Mouse (Mus musculus) cerebral cortex, adult 2 months (tissue): ENCODE results near the gene Ung.

ENCODE experiments used
- whole genome bisulfite sequencing: fragments of 180-500 bp; shearing (Covaris S2); methylation state at CpG from one replicate; pipeline ENCODE4 v1.1.7; 2018; 5-methylcytosine and 5-hydroxymethylcytosine counted together

The Ung gene

DNA sequence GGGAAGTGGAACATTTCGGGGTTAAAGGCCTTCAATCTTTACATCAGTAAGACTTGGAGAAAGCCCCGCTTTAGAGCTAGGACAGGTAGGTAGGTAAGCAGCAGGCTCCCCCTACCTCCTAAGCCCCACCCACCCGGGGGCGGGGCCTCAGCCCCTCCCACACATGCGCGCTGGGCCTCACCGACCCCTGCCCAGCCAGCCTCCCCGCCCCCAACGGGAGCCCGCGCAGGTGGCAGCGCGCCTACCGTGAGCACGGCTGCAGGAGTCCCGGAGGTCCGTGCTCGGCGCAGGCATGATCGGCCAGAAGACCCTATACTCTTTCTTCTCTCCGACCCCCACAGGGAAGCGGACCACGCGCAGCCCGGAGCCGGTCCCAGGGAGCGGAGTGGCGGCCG lies at the start of gene Ung:
Ung (plus strand) TSS at position 176 of the 395 bp plus-strand sequence.
- 1% methylated on average over 29 of the region's 29 CpGs for WGBS

DNA sequence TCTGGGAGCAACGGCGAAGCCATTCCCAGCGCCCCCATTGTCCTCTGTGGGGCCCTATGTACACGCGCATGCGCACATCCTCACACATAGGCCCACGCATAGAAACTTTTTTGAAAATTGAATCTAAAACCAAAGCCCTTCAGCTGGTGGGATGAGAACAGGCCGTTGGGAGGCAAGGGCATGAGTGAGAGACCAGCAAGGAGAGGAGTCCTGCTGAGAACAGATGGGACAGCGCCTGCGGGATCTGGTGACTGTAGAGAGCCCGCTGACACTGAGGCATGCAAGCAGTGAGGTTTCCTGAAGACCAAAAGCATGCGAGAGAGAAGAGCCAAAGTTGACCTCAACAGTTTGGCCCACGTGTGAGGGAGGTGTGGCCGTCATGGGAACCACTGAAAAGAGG lies 44.7 kb upstream of the Ung start:
- 77% methylated on average over 14 of the region's 14 CpGs for WGBS

DNA sequence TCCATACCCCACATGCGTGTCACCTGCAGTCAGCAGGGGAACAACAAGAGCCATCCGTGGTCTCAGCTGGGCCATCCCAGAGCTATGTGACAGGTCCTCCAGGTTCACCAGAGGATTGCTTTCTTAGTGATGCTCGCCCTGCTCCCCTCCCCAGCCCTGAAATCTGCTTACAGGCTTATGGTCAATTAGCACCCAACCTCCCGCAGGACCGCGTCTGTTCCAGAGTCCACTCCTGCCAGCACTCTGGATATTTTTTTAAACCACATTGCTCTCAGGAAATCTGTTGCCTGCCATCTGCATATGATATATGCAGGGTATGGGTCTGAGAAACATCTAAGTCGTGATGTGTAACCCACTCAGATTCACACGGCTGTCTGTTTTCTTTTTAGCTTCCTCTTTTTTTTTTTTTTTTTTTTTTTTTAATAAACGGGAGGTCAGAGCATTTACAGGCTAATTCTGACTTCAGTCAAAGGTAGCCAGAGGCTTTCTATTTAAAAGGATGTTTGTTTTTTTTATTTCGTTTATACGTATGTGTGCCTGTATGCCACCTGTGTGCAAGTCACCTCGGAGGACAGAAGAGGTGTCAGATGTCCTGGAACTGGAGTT lies 42.2 kb upstream of the Ung start:
- 41% methylated on average over 12 of the region's 12 CpGs for WGBS

DNA sequence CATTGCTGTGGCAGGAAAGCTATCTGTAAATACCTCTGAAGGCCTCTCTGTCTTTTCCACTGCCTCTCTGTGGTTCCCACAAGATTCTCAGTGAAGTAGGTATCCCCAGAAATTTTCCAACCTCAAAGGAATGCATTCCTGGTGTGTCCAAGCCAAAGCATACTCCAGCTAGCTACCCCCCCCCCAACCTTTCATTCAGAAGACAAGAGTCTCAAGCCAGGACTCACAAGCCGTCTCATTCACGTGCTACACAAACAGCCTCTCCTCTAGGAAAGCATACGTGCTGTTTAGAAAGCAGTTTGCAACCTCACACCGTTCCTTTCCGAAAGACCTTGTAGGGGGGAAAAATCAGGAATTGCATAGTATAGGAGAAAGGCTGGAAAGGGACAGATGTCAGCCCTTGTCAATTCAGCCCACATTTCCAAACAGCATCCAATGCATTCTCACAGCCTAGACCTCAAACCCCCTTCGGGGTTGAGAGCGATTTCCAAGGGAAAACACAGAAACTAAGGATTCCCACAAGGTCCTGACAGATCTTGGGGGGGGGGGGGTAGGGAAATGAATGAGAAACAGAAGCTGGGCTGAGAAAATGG lies 39.7 kb upstream of the Ung start:
- WGBS, result 7% methylated on average over 7 of the region's 7 CpGs

DNA sequence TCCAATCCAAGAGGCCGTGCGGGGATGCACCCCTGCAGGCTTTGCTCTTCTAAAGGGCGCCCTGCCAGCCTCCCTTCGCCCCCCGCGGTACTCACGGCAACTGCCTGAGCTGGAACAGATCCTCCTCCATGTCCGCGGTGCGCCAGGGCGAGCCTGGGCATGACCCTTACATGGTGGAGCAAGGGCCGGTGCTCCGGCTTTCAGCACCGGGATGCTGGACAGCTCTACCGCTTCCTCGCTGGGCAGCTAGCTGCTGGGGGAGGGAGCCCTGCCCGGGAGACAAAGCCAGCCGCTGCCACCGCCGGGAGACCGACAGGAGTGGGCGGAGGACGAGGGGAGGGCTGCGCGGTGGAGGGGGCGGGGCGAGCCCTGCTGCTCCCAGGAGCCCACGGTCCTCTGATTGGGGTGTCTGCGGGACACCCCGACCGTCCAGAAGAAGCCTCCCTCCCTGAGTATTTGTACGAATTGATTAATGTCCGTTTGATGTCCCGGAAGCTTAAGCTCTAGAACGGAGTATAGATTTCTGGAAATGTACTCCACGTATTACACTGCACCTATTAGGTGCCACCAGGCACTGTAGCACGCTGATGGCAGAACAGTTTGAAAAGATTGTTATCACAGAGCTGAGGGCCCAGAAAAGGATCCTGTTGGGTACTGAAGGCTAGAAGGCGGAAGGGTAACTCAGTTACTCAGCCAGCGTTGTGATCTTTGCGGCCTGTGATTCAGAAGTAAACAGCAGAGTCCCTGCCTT lies 39.0 kb upstream of the Ung start, which contains the start of gene Svop:
Svop (minus strand) TSS at position 514 of the 751 bp plus-strand sequence.
- WGBS, result 3% methylated on average over 40 of the region's 40 CpGs

DNA sequence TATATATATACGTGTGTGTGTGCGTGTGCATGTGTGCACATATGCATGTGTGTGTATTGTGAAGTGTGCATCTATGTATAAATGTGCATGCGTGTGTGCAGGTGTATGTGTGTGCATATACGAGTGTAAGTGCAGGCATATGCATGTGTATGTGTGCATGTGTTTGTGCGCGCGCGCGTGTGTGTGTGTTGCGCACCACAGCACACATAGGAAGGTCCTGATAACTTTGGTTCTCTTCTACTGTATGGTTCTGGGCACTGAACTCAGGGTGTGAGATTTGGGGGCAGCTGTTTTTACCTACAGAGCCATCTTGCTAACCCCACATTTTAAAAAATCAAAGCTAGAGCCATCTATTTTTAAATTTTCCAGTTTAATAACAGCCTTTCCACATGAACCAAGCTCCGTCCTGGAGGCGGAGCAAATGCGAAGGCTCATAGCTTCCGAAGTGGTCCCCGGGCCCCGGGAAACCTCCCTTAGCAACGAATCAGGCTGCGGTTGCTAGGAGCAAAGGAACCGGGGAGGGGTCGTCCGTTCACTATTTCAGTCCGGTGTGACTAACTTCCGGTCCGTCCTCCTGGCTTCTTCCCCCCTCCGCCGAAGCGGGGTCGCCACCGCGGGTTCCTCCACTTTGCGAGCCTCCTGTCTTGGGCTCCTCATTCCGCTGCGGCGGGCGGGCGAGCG lies 30.3 kb upstream of the Ung start:
- 6% methylated on average over 37 of the region's 37 CpGs for WGBS

DNA sequence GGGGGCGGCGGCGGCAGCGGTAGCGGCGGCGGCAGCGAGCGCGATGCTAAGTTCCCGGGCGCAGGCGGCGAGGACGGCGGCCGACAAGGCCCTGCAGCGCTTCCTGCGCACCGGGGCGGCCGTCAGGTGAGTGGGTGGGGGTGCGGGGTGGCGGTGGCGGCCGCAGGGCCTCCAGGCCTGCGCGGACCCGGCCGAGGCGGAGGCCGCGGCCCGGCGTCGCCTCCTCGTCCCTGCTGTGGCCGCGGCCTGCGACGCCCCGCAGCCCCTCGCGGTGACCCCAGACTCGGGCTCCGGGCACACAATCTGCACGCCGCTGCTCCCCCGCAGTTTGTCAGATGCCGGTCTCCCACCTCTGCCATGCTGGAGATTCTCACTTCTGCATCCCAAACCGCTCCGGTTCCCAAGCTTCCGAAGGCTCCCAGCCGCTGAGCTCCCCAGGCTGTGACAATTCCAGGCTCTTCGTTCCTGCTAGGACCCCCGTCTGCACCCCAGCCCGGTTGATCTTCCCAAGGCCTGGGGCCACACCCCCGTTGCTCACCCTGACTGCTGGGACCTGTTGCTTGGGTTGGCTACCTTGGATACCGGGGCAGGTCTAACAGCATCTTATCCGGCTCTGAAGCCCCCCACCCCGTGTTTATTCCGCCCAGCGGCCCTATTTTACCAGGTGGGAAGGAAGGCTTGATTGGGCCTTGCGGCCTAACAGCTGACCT lies 29.6 kb upstream of the Ung start:
- 3% methylated on average over 59 of the region's 64 CpGs for WGBS

DNA sequence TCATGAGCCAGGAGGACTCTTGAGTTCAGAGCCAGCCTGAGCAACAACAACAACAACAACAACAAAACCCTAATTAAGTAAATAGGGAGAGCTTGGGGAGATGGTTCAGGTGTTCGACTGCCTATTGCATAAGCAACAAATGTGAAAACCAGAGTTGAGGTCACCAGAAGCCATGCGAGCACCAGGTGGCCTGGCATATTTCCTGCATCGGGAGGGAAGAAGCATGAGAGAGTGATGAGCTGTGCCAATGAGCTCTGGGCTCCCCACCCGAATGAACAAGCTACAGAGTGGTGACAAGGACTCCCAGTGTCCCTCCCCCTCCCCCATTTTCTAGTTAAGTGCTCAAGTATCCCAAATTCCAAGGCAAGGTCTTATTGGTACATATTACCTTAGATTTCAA lies 28.3 kb upstream of the Ung start:
- 62% methylated on average over 4 of the region's 4 CpGs for WGBS

DNA sequence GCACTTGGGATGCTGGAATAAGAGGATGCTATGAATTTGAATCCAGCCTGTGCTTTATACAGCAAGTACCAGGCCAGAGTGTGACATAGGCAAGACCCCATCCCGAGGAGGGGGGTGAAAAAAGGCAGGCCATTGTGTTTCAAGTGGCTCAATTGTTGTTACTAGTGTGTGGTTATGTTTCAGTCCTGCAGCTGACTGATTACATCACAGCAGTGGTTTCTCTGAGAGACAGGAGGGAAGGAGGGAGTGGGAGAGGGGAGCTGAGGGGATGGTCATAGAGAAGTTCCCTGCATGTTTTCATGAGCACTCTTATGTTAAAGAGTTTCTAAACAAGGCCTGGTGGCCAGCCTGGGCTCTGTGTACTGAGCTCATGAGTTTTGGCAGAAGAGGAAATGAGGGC lies 27.4 kb upstream of the Ung start:
- WGBS, result 67% methylated on average over 1 of the region's 1 CpGs

DNA sequence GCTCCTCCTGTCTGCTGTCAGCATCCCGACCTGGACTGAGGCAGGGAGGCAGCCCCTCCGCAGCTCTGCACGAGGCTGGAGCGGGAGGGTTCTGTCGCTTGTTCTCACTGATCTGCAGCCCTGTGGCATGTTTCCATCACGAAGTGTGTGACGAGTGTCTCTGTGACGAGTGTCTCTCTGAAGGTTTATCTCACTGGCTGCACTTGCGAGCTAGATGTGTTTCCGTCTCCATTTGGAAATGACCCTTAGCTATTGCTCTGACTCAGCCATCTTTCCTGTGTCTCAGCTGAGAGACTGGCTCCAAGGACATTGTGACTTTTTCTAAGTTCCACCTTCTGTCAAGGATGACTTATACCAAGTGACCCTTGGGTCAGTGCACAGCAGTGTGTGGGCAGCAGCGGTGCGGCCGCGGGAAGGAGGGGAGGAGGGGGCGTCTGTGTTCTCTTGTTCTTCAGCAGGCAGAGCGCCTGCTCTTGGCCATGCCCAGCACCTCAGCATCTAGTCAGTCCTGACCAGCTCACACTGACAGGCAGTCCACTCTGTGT lies 23.7 kb upstream of the Ung start:
- 89% methylated on average over 16 of the region's 16 CpGs for WGBS

DNA sequence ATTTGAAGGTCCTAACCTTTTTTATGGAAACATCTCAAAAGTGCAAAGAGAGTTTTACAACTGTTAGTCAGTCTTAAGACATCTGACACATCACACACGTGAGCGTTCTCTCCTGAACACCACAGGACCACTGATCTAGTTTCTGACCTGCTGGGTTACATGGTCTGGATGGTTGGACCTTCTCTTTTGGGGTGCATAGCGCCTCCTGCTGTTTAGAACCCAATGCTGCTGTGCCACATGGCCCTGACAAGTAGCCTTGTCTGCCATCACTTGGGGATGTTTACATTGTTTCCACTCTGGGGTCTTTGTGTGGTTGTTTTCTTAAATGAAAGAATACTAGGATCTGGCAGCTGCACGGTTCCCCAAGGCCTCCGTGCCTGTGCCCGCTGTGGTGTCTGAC lies 16.9 kb upstream of the Ung start:
- 80% methylated on average over 6 of the region's 6 CpGs for WGBS

DNA sequence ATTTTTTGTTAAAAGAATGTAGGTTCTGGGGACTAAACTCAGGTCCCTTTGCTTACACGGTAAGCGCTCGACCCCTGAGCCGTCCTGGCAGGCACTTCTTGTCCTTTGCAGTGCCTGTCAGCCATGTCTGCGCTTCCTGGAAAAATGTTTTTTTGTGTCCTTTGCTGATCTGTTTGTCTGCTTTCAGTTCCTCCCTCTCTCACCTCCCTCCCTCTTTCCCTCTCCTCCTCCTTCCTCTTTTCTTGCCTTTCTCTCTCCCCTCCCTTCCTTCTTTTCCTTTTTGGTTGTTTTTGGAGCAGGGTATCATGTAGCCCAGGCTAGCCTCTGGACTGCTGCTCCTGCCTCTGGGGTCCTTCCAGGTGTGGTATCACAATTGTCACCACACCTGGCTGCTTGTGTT lies 15.2 kb upstream of the Ung start:
- 86% methylated on average over 5 of the region's 5 CpGs for WGBS

DNA sequence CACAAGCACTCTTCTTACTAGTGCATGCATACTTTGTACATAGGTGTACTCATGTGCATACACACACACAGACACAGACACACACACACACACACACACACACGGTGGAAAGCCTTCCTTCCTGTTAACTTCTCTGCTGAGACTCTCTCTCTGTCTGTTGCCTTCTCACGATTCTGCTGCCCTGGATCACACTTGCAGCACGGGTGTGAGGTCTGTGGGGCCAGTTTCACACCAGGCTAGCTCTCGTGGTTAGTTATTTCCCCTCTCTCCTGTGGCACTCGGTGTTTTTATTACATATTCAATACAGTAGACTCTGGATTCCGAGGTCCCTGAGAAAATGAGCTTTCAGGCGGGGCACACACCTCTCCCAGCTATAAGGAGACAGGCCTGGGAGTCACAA lies 13.6 kb upstream of the Ung start:
- 76% methylated on average over 7 of the region's 7 CpGs for whole genome bisulfite sequencing

DNA sequence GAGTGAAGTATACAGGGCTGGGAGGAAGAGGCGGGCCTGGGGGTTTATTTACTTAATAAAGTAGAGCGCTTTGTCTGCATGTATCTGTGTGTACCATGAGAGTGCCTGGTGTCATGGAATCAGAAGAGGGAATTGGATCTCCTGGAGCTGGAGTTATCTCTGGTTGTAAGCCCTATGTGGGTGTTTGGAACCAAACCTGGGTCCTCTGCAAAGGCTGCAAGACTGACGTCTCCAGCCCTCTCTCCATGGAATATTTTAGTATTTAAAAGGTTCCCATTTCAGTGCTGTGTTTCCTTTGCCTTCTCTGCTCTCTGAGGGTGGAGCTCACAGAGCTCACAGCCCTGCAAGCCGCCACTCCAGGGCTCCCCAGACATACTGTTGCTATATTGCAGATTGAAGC lies 10.4 kb upstream of the Ung start:
- WGBS, result 69% methylated on average over 4 of the region's 4 CpGs

DNA sequence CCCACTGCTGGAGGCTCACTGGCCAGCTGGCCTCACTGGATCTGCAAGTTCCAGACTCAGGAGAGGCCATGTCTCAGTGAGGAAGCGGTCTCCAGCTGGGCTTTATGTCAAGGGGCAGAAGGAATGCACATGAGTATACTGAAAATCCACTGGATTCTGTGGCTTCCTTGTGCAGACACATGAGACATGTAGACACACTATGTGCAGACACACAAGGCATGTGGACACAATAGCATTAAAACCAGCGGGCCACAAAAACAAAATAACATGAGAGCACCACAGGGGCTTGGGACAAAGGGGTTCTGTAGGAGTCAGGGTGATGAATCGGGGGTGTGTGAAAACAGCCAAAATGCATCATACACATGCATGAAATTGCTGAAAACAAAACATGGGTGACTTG lies 4.2 kb upstream of the Ung start:
- WGBS, result 94% methylated on average over 3 of the region's 3 CpGs

DNA sequence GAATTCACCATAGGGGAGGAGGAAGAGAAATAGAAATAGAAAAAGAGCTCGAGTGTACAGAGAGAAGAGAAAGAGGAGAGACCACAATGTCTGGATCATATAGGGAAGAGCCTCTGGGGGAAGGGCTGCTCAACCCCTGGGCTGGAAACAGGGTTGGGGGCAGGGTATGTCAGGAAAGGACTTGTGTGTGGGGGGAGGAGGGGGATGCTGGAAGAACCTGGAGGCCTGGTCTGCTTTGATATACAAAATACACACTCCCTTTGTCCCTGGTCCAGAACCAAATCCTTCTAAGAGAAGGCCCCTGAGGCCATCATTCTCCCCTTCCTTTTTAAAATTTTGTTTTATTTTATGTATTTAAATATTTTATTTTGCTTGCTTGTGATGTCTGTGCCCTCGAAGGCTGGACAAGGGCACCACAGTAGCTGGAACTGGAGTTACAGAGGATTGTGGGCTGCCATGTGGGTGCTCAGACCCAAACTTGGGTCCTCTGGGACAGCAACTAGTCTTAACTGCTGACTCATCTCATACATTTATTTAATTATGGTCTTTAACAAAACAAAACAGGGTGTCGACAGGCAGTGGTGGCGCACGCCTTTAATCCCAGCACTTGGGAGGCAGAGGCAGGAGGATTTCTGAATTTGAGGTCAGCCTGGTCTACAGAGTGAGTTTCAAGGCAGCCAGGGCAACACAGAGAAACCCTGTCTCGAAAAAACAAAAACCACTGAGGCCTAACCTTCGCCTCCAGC lies 3.5 kb upstream of the Ung start:
- 84% methylated on average over 7 of the region's 7 CpGs for WGBS

DNA sequence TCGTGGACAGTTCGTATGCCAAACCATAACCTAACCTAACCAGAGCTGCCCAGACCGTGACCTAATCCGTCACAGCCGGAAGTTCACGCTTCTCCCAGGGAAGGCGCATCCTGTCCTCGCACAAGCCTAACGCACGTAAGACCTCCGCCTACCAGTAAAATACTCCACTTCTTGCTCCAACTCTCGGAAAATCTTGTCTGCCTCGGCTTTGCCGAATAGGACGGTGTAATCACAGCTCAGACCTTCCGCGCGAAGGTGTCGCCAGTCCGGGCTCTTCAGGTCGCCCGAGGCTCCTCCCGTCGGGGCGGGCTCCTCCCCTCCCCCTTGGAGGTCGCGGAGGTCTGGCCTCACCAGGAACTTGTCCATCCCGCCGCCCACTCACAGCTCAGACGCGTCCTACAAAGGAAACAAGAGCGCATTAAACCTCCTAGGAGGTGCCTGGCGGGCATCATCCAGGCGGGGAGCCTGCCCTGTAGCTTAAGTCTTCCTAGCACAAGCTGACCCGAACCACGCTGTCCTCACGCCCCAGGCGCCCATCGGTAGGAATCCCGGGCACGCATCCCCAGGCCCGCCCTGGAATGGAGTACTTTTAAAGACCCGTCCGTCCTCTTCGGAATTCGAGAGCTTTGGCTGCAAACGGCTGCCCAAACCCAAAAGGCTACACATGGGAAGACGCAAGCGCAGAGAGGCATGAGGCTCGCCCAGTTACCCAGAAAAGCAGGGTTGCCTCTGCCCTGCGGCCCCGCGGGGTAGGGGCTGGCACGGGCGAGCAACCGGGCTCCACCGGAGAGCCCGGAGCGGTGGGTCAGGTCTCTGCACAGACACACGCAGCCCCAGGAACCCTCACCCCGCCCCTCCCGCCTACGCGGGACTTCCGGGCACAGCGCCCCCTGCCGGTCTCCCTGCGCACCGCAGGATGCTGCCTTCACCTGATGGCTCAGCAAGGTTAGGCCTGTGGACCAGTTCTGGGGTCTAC lies 2.5 kb upstream of the Ung start, which contains the start of gene Alkbh2:
Alkbh2 (minus strand) TSS at position 845 of the 976 bp plus-strand sequence.
- WGBS, result 1% methylated on average over 69 of the region's 69 CpGs

DNA sequence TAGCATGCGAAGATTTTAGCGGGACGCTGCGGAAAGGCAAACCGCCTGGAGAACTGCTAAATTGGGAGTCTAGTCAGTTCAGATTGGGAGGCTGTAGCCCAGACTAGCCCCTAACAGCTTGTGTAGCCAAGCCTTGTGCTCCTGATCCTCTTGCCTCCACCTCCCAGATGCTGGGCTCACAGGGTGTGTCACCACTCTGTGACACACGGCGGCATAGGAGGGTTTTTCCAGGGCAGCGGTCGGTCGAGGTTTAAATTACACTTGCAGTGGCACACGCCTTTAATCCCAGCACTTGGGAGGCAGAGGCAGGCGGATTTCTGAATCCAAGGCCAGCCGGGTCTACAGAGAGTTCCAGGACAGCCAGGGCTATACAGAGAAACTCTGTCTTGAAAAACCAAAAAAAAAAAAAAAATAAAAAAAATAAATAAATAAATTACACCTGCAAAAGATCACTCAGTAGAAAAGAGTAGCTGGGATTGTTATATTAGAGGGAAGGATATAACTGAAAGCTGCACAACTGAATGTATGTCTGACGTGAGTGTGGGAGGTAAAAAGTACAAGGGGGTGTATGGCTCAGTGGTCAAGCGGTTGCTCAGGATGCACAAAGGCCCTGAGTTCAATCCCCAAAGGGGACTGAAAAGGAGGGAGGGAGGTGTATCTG lies 506 bp upstream of the Ung start:
- 85% methylated on average over 15 of the region's 15 CpGs for WGBS
